Mouse (Mus musculus) natural killer cell, adult 2 months (primary cell): ENCODE measurements around the gene Hist1h2ba.

Experiments used
- DNase-seq, 2 experiments: peaks; one replicate each; pipeline ENCODE4 v3.0.0; 2022; ENCODE audit warnings: low spot score in 2 of 2

Gene Hist1h2ba

GRCm38 (mm10) chr13:23906906-23907305 lies 27.1 kb downstream of the Hist1h2ba start:
- DNase-seq, result no peak

GRCm38 (mm10) chr13:23898242-23898641 lies 35.7 kb downstream of the Hist1h2ba start:
- no peak for DNase-seq

GRCm38 (mm10) chr13:23893269-23893593 lies 40.7 kb downstream of the Hist1h2ba start:
- no peak for DNase-seq

- DNase-seq, result no peak
Measured at GRCm38 (mm10) chr13:23892592-23893268, 41.2 kb downstream of the Hist1h2ba start.

GRCm38 (mm10) chr13:23889011-23889605 lies 44.8 kb downstream of the Hist1h2ba start:
- no peak for DNase-seq

GRCm38 (mm10) chr13:23887026-23887725 lies 46.8 kb downstream of the Hist1h2ba start:
- DNase-seq, result no peak

- peak in 1 of 2 experiments; percentile 34 for DNase-seq
Measured at GRCm38 (mm10) chr13:23885540-23885939, 48.4 kb downstream of the Hist1h2ba start.
